Mouse (Mus musculus): ENCODE measurements around the gene Btg1. TPM values are rescaled to one million over a fixed set of nuclear protein-coding genes. Genes with fewer than 3 reads are reported as not detected.

The Btg1 gene
- total RNA-seq, 2 experiments from 2014 or later, result 39.6 to 45.7 TPM

GRCm38 (mm10) chr10:96663739-96664430 is 47.1 kb downstream of the Btg1 start:
- DNase-seq, result no peak
